Mouse (Mus musculus) liver, embryonic 16.5 days (tissue): Measurements from ENCODE around the gene Ctsf. TPM values are rescaled to one million over a fixed set of nuclear protein-coding genes. Genes with fewer than 3 reads are reported as not detected.

Source experiments
- ATAC-seq: fragments of 200-750 bp; cut with Nextera tagmentation; 2 replicates; pipeline ENCODE4 v1.8.0; 2017; ENCODE audit warnings: low read depth, mild to moderate bottlenecking, moderate number of reproducible peaks, moderate library complexity
- H3K27ac ChIP-seq: fragments of 300-500 bp; sonication (generic); 2 replicates; pipeline ENCODE4 v1.5.1; 2014; ENCODE audit warnings: mild to moderate bottlenecking, low read length
- H3K27me3 ChIP-seq: fragments of 300-500 bp; sonication (generic); 2 replicates; pipeline ENCODE4 v1.6.1; 2014; ENCODE audit warnings: low read depth, low read length, mixed read lengths; ENCODE audit not compliant: control insufficient read depth, insufficient read depth
- H3K36me3 ChIP-seq: fragments of 300-500 bp; sonication (generic); 2 replicates; pipeline ENCODE4 v1.6.1; 2014; ENCODE audit warnings: mild to moderate bottlenecking; ENCODE audit not compliant: control insufficient read depth, insufficient read depth
- H3K4me1 ChIP-seq: fragments of 300-500 bp; sonication (generic); 2 replicates; pipeline ENCODE4 v1.6.1; 2014; ENCODE audit warnings: low read depth, low read length, mixed read lengths; ENCODE audit not compliant: control insufficient read depth
- H3K4me2 ChIP-seq: fragments of 300-500 bp; sonication (generic); 2 replicates; pipeline ENCODE4 v1.6.1; 2014; ENCODE audit warnings: low read depth, low read length, mixed read lengths
- H3K4me3 ChIP-seq: fragments of 300-500 bp; sonication (generic); 2 replicates; pipeline ENCODE4 v1.5.1; 2014; ENCODE audit warnings: low read depth, mild to moderate bottlenecking, low read length
- H3K9ac ChIP-seq: fragments of 300-500 bp; sonication (generic); 2 replicates; pipeline ENCODE4 v1.6.1; 2014; ENCODE audit warnings: low read depth, low read length
- H3K9me3 ChIP-seq: fragments of 300-500 bp; sonication (generic); replicated peaks from 2 replicates; pipeline ENCODE4 v1.6.1; 2016; ENCODE audit warnings: low read length; ENCODE audit not compliant: control insufficient read depth
- WGBS: fragments of 180-500 bp; shearing (Covaris S2); extraction: QIAGEN DNeasy Blood & Tissue Kit; methylation state at CpG from one replicate; pipeline ENCODE4 v1.1.7; 2014; ENCODE audit not compliant: insufficient replicate concordance; 5-methylcytosine and 5-hydroxymethylcytosine counted together
- polyA plus RNA-seq: library from polyadenylated mRNA; unstranded; fragments of >200 nt; fragmentation: Nextera tagmentation; extraction: Ambion mirVana; gene quantifications from 2 replicates; pipeline ENCODE4 v1.2.1, GENCODE M21; 2015

The Ctsf gene
- polyA plus RNA-seq, 1 experiment from 2014 or later: 30.5 TPM

- WGBS: 74% methylated on average over 5 of the region's 5 CpGs
- Histone ChIP-seq H3K9me3 (no peaks in the 10 kb centered on the region), H3K27me3 (no peaks in the 10 kb centered on the region), H3K9ac (no peak overlapping the region), H3K4me2 (no peak overlapping the region), H3K4me1 (no peaks in the 10 kb centered on the region), H3K36me3 (no peaks in the 10 kb centered on the region), H3K27ac (peak overlapping the region; percentile 45; the same call in 1 of the 2 replicates), H3K4me3 (no peak overlapping the region)
- ATAC-seq: peak; percentile 78
These were observed 34.1 kb upstream of the Ctsf start for GRCm38 (mm10) chr19:4820678-4821303.

- no peaks in the 10 kb centered on the region for H3K27me3 ChIP-seq
- H3K9me3 ChIP-seq: no peaks in the 10 kb centered on the region
- H3K4me3 ChIP-seq: no peak overlapping the region
- no peak overlapping the region for H3K4me2 ChIP-seq
- no peaks in the 10 kb centered on the region; the same call in 1 of the 2 replicates for H3K4me1 ChIP-seq
- no peak overlapping the region for H3K27ac ChIP-seq
- no peak overlapping the region for H3K9ac ChIP-seq
- peaks cover 3% of the 10 kb centered on the region for H3K36me3 ChIP-seq
- WGBS: 63% methylated on average over 16 of the region's 16 CpGs
- ATAC-seq: no peak
These were observed 26.4 kb upstream of the Ctsf start for GRCm38 (mm10) chr19:4828444-4829114.

- no peaks in the 10 kb centered on the region for H3K27me3 ChIP-seq
- H3K4me3 ChIP-seq: no peak overlapping the region
- ATAC-seq: no peak
- no peaks in the 10 kb centered on the region for H3K9me3 ChIP-seq
- WGBS: 73% methylated on average over 7 of the region's 7 CpGs
- H3K9ac ChIP-seq: no peak overlapping the region
- no peak overlapping the region for H3K4me2 ChIP-seq
- H3K27ac ChIP-seq: no peak overlapping the region
- H3K4me1 ChIP-seq: no peaks in the 10 kb centered on the region; the same call in 1 of the 2 replicates
- peaks cover 3% of the 10 kb centered on the region for H3K36me3 ChIP-seq
These were observed 25.8 kb upstream of the Ctsf start for GRCm38 (mm10) chr19:4829156-4829555.

GRCm38 (mm10) chr19:4833977-4834376, 21.0 kb upstream of the Ctsf start:
- Histone ChIP-seq H3K9me3 (no peaks in the 10 kb centered on the region), H3K27me3 (no peaks in the 10 kb centered on the region), H3K27ac (no peak overlapping the region), H3K4me1 (peaks cover 14% of the 10 kb centered on the region), H3K4me2 (no peak overlapping the region), H3K36me3 (peaks cover 3% of the 10 kb centered on the region), H3K9ac (no peak overlapping the region), H3K4me3 (no peak overlapping the region)
- no peak for ATAC-seq
- WGBS: 77% methylated on average over 8 of the region's 8 CpGs

- H3K36me3 ChIP-seq: peaks cover 3% of the 10 kb centered on the region
- H3K9me3 ChIP-seq: no peaks in the 10 kb centered on the region
- no peak overlapping the region for H3K9ac ChIP-seq
- WGBS: 75% methylated on average over 2 of the region's 2 CpGs
- ATAC-seq: no peak
- peaks cover 22% of the 10 kb centered on the region for H3K4me1 ChIP-seq
- H3K4me2 ChIP-seq: no peak overlapping the region
- peaks cover 11% of the 10 kb centered on the region for H3K27me3 ChIP-seq
- H3K27ac ChIP-seq: peak overlapping the region; percentile 67
- H3K4me3 ChIP-seq: no peak overlapping the region
These were observed 18.8 kb upstream of the Ctsf start for GRCm38 (mm10) chr19:4836096-4836495.

- H3K27ac ChIP-seq: no peak overlapping the region
- H3K4me3 ChIP-seq: no peak overlapping the region
- H3K27me3 ChIP-seq: peaks cover 21% of the 10 kb centered on the region
- peaks cover 3% of the 10 kb centered on the region for H3K36me3 ChIP-seq
- WGBS: 87% methylated on average over 6 of the region's 6 CpGs
- H3K9ac ChIP-seq: no peak overlapping the region
- H3K4me2 ChIP-seq: no peak overlapping the region
- no peaks in the 10 kb centered on the region for H3K9me3 ChIP-seq
- H3K4me1 ChIP-seq: peaks cover 22% of the 10 kb centered on the region
- ATAC-seq: no peak
These were observed 17.9 kb upstream of the Ctsf start for GRCm38 (mm10) chr19:4837049-4837448.

GRCm38 (mm10) chr19:4838526-4839140, 16.3 kb upstream of the Ctsf start:
- Histone ChIP-seq H3K9me3 (no peaks in the 10 kb centered on the region), H3K4me1 (peaks cover 22% of the 10 kb centered on the region), H3K27me3 (peaks cover 25% of the 10 kb centered on the region), H3K4me2 (peak overlapping the region; percentile 99), H3K9ac (peak overlapping the region; percentile 72), H3K4me3 (peak overlapping the region; percentile 77), H3K36me3 (no peaks in the 10 kb centered on the region), H3K27ac (peak overlapping the region; percentile 62)
- ATAC-seq: no peak
- WGBS: 27% methylated on average over 10 of the region's 10 CpGs

- Histone ChIP-seq H3K4me3 (peak within 1 kb of the TSS; percentile 77), H3K36me3 (no peaks in the 10 kb centered on the region), H3K9me3 (no peaks in the 10 kb centered on the region), H3K27me3 (peaks cover 25% of the 10 kb centered on the region), H3K9ac (peak within 1 kb of the TSS; percentile 72), H3K27ac (peak within 1 kb of the TSS; percentile 62), H3K4me1 (peaks cover 22% of the 10 kb centered on the region), H3K4me2 (peak within 1 kb of the TSS; percentile 99)
- WGBS: under 1% methylated on average over 25 of the region's 25 CpGs
- ATAC-seq: peak; percentile 99
These were observed 15.8 kb upstream of the Ctsf start, which contains the start of the genes Ccs and Ccdc87 for GRCm38 (mm10) chr19:4839149-4839548. TSS of gene Ccs (minus strand) at chr19:4839332. TSS of gene Ccdc87 (plus strand) at chr19:4839366.

GRCm38 (mm10) chr19:4840848-4841247, 14.1 kb upstream of the Ctsf start:
- WGBS: 59% methylated on average over 9 of the region's 9 CpGs
- Histone ChIP-seq H3K36me3 (no peaks in the 10 kb centered on the region), H3K4me1 (peaks cover 22% of the 10 kb centered on the region), H3K27ac (no peak overlapping the region), H3K4me3 (no peak overlapping the region), H3K9me3 (no peaks in the 10 kb centered on the region), H3K27me3 (peaks cover 25% of the 10 kb centered on the region), H3K9ac (no peak overlapping the region), H3K4me2 (no peak overlapping the region)
- ATAC-seq: no peak
